Mouse (Mus musculus): Measurements from ENCODE around the gene Endov.

Gene Endov

DNA sequence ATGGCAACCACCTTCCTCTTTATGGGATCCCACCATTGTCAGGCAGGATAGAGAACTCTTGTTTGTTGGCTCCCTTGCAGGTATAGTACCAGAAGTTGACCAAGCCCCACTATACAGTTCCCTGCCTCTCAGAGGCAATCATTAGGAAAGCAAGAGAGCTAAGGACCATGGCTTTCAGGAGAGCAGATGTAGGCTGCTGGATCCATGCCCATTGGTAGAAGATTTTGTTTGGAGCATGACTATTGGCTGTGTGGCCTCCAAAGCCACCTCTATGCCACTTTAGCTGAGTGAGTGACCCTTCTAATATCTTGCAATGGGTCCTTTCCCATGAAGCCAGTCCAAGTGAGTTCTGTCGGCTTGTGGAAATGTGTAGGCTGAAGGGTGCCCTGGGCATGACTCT lies 28.2 kb downstream of the Endov start:
- DNase-seq: no peak

DNA sequence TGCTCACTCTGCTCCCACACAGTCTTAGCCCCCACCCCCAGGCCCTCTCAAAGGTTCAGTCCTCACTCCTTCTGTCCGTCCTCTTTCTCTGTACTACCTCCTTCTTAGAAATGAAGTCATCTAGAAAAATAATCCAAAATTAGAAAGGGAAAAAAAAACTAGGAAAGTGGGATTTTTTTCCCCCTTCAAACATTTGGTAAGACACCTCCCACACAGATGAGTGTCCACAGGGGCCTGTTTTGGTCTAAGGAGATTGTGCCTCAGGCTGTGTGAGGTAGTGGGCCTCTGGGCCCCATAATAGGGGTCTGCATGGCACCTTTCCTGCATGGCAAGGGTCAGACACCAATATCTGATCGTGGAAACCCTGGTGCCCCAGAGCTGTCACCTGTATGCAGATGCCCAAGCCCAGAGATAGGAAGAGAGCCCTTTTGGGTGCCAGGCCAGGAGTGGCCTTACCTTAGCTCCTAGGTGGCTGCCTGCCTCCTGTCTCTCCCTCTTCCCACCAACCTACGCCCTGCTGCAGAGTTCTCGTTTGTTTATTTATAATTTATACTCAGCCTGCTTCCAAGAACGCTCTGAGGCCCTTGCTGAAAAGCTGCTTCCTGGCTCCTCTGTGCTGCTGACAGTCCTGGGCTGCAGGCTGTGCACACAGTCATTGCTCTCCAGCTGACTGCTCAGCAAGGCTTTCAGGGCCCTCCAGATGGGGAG lies 29.0 kb downstream of the Endov start:
- no peak for DNase-seq

DNA sequence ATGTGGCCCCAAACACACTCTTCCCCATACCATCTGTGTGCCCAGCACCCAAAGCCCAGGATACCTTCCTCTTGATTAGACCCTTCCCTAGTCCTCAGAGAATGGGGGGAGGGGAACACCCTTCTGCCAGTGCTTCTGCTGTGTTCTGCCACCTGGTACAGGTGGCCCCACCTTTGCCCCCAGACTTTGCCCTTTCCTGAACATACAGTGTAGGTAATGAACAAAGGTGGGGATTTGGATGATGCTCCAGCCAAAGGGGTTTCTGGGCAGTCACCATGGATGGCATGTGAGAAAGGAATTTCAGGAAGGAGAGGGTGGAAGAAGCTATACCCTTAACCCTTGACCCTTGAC lies 29.5 kb downstream of the Endov start:
- DNase-seq: no peak

DNA sequence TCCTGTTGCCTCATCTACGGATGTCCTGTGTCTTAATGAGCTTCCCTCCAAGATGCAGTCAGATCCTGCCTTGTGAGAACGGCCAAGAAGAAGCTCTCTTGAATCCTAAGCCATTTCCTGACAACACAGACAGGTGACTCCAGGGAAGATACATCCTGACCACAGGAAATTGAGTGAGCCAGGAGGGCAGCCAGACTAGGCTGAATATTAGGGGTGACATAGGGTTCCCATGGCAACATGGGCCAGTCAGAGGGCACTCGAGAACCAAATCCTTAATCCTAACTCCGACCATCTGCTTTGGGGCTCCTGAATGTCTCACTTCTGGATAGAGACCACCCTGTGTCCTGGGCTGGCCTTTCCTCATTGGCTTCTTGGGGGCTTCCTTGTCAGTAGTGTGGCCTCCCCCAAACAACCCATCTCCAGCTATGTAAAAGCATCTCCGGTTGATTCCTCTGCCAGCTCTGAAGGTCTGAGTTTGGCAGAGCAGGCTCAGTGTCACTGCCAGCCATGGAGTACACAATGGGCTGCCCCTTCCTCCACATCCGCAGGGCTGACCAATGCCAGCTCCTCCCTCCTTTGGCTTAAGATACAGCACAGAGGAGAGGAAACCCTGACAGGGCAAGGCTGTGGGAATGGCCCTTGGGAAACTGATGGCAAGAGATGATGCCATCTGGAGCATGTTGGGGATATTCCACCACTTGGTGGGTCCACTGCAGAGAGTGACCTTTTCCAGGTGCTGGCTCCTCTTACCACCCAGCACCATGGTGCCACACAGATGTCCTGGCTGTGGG lies 31.0 kb downstream of the Endov start:
- DNase-seq: no peak

DNA sequence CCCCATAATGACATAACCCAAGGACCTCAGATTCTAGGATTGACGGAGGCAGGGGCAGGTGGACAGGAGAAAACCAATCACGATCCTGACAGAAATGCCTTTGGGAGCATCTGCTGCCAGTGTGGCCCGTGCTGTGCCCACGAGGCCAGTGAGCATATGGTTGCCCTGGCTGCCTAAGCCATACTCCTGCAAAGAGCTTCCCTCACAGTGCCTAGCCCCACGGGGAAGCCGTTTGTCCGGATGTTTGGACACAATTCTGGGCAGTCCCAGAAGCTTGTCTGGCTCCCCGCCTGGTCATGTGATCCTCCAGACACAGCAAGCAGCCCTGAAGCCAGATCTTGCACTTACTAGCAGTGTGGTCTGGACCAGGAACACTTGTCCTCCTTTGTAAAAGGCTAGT lies 31.6 kb downstream of the Endov start:
- peak in 1 of 2 experiments; percentile 28 for DNase-seq

DNA sequence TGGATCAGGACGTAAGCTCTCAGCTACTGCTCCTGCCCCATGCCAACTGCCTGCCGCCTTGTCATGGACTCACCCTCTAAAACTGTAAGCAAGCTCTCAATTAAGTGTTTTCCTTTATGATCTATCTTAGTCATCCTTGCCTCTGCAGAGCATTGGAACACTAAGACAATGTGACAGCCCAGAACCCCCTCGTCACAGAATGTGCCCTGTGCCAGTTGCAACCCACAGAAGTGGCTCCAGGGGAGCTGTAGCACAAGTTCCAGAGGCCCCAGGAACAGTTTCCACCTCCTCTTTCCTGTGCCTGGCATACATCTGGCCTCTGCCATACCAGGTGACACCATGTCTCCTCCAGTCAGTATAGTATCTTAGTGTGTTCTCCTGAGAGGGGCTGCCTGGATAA lies 32.2 kb downstream of the Endov start:
- DNase-seq: no peak

DNA sequence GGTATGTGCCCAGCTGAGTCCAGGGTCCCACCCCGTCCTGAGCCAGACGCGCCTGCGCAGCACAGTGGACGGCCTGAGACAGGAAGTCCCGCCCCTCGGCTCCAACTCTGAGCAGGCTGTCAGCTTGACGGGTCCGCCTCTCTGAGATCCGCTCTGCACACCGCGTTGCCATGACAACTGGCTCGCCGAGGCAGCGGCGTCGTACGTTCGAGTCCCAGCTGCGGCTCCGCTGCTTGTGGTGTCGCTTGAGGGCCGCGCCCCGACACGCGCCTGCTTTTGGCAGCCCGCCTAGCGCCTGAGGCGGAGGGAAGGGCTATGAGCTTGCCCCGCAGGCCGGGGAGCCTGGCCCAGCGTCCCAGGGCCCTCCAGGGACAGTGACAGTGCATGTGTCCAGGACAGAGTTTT lies 33.4 kb downstream of the Endov start:
- DNase-seq: peak; percentile 91 to 94

DNA sequence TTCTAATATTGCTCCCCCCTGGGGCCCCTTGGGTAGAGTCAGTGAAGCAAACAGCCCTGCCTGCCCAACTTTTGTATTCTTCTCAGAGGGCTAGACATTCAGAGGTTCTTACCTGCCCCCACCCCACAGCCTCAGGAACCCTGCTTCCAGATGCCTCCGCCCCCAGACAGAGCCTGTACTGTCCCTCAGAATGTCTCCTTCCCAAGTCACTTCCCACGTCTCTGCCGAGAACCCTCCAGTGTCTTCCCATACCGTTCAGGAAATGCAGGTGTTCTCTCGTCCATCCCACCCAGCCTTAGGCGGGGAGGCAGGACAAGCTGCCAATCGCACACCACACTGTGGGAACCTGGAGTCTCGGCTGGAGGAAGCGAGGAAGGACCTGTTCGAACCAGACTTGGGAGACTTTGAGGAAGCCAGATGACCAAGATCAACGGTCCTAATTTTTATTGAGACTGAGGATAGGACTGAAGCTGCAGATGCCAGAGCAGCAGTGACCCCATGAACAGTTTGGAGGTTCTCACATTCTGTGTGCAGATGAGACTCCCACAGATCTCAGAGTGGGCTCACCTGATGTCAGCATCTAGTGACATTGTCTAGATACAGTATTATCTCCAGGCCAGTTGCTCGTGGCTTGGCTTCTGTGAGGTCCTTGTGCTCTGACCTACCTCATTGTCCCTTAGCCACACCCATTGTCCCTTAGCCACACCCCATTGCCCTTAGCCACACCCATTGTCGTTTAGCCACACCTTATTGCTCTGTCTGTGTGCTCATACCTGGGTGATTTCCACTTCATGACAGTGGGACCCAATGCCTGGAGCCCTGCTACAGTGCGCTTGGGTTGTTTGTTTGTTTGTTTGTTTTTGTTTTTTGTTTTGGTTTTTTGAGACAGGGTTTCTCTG lies 35.2 kb downstream of the Endov start:
- no peak for DNase-seq

DNA sequence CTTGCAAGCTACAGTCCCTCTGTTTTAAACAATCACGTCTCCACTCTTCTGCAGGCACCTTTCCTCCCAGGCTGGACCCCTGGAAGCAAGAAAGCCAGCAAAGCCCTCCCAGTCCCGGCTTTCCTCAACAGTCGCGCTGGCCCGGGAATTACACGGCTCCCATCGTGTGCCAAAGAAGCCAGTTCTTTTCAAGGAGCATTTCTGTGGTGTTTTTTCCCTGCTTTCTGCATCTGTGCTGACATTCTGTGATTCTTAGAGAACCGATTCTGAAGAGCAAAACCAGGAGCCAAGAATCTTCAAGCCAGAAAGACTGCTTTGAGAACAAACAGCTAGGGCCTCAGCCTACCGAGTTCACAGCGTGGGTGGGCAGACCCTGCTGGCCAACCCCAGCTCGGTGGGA lies 37.8 kb downstream of the Endov start:
- DNase-seq: no peak

DNA sequence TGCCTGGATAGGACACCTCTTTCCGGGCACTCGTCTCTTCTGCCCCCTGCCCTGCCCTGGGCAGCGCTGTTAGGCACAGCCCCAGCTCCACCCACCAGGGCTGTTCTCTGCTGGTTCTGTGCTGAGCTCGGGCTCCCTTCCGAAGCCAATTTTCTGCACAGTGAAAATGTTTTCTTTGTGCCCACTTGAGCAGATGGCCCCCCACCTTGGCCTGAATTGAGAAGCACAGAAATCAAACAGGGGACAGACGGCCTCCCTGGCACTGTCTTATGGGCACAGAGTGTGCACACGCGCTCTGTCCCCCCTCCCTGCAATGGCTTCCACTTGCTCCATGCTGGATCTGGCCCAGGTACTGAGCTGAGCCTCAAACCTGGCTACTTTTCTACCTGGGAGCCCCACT lies 41.3 kb downstream of the Endov start:
- no peak for DNase-seq

DNA sequence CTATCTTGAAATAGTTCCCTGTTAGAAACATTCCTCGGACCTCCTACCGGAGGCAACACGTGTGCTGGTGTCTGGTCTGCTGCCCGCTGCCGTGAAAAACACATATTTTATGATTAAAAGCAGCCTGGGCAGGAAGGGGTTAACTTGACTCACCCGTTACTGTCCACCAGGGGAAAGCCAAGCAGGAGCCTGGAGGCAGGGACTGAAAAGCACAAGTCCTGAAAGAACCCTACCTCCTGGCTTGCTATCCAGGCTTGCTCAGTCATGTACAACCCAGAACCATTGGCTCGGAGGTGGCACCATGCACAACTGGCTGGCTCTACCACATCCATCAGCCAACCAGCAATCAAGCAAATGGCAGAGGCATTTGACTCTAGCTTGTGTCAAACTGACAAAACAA lies 42.6 kb downstream of the Endov start:
- DNase-seq: no peak

DNA sequence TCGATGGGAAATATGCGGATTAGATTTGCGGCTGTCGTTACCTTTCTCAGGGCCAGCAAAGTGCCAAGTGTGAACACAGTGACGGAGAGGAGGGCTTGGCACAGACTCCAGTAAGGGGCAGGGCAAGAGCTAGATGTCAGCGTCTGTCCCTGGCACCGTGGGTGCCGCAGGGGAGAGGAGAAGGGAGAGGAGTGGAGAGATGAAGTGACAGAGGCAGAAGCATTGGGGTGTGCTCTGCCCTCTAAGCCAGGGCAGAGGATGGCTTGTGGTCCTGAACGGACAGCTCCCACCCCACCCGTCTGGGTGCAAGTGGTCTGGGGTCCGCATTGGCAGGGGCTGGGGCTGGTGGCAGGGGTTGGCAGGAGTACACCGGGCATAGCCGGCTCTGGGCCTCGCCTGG lies 48.8 kb downstream of the Endov start:
- DNase-seq: no peak

DNA sequence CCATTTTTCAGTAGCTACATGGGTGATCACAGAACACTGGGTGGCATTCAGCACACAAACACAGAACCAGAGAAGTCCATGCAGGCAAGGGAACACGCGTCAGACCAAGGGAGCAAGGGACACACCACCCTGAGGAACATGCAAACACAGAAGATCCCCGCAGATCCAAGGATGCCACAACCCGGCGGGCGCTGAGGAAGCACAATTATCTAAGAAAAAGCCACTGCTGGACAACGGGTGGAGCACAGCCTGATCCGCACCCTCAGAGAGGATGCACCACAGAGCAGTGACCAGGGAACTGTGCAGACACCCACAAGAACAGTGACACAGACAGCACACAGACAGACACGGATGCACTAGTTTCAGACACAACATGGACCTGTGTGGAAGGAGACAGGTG lies 49.4 kb downstream of the Endov start:
- no peak for DNase-seq

DNA sequence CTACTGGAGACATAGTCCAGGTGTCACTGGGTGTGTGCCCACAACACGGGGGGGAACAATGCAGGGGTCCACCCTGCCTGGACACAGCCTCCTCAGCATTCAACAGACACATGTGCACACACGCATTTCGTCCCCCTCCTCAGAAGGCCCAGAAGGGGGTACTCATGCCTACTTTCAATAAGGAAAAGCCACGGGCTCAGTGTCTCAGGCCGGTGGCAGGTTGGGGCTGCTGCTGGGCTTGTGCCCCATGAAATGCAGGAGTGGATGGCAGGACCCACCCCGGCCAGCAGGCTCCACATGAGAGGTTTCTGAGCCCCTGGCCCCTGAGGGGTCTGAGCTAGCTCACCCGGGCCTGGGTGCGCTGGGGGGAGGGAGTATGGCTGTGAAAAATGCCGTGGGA lies 49.9 kb downstream of the Endov start:
- no peak for DNase-seq

DNA sequence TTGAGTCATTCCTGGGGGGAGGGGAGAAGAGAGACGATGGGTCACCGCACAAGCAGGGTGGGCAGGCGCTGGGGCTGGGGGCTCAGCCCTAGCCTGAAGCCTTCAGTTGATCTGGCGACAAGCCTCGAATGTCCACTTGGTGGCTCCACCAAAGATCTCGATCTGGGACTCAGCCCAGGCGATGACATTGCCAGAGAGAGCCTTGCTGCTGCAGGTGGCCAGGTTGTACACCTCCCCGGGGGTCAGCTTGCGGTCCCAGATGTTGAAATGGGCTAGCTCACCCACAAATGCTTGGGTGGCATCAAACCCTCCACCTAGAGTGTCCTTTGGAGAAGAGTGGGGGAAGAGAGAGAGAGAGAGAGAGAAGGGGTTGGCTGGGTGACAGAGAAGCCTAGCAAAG lies 51.2 kb downstream of the Endov start:
- DNase-seq: no peak

DNA sequence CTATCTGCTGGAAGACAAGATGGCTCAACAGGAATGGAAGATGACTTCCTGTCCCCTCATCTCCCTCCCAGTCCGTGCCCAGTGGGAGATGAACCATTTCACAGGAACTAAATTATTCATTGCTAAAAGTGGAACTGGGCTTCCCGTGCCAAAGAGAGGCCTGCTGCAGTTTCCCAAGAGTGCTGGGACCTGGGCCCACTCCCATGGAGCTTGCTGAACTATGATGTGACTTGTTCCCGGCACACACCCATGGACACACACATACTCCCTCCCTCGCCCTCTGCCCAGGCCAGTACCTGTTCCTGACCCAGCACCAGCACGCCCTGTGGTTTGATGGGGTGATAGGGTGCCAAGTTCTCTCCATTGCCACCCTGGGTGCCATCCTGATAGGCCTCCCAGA lies 51.7 kb downstream of the Endov start:
- DNase-seq: no peak

DNA sequence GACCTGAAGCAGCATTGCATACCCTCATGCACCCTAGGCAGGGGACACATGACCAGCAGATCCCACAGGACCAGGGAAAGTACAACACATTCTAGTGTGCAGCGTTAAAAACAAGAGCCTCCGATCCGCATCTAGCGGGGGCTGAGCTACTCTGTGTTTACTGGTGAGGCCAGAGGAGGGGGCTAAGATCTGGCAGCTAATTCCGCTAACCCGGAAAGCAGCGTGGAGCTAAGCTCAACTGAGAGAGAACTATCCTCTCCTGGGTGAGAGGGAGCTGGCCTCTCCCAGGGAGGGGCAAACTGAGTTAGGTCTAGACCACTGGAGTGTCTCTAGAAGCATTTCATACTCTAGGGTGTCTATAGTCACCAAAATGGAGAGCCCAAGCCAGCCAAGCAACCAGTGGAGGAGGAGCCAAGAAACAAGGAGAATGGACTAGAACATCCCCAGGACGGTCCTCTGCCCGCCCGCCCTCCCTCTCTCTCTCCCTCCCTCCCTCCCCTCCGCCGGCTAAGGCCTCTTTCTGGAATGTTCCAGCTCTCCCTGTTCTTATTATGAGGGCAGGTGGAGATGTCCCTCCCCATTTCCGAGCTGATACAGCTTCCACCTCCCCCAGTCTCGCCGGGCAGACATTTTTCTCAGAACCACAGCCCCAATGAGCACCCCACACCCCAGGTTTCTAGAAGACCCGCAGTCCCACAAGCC lies 52.8 kb downstream of the Endov start:
- no peak for DNase-seq

DNA sequence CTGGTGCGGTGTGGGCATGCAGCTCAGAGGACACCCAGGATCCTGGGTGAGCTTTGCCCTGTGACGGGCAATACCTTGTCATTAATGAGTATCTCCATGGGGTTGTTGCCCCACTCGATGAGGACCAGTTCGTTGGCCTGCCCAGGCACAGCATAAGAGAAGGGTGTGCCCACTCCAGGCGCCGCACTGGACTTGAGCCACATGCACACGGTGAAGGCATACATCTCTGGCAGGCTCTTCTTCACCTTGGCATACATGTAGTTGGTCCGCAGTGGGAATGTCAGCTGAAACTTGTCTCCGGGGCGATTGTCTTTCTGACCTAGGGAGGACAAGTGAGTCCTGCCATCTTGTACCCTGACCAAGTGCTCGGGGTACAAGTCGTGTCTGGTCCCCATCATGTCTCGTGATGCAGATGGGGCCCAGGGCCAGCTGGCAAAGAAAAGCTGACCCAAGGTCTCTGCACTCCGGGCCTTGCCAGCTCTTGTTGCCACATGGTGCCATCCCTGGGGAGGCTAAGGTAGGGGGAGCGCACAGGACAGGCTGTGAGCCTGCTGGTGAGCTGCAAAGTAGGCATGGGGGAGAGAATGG lies 53.5 kb downstream of the Endov start:
- no peak for DNase-seq

DNA sequence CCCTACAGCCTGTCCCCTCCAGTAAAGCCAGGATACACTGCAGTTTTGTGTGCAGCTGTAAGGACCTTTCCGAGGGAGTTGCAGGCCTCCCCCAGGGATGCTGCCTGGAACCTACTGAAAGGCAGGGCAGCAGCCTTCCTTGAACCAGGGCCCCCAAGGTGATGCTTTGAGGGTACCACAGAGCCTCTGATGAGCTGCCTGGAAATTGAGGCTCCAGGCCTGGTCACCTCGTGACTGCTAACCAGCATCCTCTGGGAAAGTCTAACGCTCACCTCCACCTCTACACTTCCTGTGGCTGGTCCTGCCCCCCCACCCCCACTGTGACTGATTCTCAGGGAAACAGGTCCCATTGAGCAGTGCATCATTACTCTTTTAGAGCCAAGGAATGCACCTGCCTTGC lies 54.1 kb downstream of the Endov start:
- no peak for DNase-seq

DNA sequence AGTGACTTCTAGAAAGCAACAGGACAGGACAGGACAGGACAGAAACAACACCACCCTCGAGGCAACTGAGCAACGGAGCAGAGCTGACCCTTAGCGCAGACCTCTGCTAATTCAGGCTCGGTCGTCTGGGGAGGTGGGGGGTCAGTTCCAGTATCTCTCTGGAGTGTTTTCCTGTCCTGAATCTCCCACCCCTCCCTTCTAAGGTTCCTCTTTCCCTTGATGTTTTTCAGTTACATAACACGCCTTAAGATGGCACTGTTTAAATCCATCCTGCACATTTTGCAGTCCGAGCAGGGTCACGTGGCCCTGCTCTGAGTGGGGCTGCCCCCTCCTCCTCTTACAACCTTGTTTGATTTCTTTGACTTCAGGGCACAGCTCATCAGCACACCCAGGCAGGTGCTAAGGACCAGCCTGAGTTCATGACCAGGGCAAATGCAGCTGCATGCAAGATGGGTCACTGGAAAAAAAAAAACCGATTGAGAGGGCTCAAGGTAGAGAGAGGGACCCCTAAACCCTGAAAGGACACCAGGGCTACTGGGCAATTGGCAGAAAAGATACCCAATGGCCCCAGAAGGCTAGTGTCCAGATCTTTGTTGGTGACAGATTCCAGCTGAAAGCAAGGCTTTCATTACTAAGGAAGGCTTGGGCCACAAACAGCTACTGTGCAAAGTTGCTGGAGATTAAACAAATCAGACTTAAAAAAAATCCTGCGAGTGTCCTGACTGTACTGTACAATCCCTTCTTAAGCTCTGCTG lies 54.8 kb downstream of the Endov start:
- no peak for DNase-seq

DNA sequence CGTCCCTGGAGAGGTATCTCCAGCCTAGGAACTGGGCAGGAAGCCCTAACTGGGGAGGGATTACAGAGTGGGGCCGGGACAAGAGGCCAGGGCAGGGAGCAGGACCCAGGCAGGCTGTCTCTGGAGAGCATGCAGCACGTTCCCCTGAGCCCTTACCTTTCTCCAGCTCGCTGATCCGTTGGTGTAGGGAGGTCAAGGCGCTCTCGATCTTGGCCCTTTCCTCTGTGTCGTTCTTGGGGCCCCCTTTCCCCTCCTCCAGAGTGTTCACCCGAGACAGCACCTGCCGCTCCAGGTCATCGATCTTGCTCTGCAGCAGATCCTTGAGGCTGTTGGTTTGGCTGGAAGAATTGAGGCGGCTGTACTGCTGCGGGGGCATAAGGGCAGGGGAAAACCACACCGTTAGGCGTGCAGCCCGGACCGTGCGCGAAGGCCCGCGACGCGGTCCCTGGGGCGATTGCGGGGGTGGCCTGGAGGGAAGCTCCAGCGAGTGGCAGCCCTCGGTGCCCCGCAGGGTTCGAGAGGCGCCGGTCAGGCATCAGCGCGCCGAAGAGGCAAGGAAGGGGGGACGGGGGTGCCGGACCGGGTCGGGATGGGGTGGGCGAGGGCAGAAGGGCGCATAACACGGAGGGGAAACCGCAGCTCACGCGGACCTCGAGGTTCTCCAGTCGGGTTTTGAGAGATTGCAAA lies 55.5 kb downstream of the Endov start:
- DNase-seq: no peak

All from kidney, postnatal 25 days (tissue).